Mouse (Mus musculus): ENCODE measurements at regions not wholly inside any gene's neighbourhood (a gene's known extent, or its start where the extent isn't known, plus 50 kb on each side); places are given as distances from the start of the nearest gene placed in this dataset.

DNA sequence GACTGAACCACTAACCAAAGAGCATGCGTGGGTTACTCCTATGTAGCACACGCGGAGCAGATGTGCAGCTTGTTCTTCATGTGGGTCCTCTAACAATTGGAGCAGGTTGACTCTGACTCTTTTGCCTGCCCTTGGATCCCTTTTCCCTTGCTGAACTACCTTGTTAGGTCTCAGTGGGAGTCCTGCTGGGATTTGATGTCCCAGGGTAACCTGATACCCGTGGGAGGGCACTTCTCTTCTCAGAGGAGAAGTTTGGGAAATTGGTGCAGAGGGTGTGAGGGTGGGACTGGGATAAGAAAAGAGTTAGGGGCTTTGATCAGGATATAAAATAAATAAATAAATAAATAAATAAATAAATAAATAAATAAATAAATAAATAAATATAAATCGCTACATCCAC lies 179.7 kb upstream of the Tas2r134 start:
- intact Hi-C loops (cut with DNase I), result no loop called here
- no peak for DNase-seq
- H3K4me1 ChIP-seq (ENCODE audit: control insufficient read depth, insufficient read depth, low read length), result no peaks in the 10 kb centered on the region
- no peaks in the 10 kb centered on the region for H3K79me2 ChIP-seq (replicated peaks; ENCODE audit: control insufficient read depth, insufficient read depth, low read length)
- no peaks in the 10 kb centered on the region for H3K27me3 ChIP-seq (ENCODE audit: control insufficient read depth, insufficient read depth, low read length)
- 96% methylated on average over 5 of the region's 5 CpGs for WGBS
- no peaks in the 10 kb centered on the region for H3K36me3 ChIP-seq (ENCODE audit: control insufficient read depth, insufficient read depth, low read length)
- H3K4me3 ChIP-seq, result no peak overlapping the region
- H3K9ac ChIP-seq (ENCODE audit: low read depth, low read length), result no peak overlapping the region
- H3K27ac ChIP-seq, result no peak overlapping the region
- no peak for TF ChIP-seq EP300 (IDR thresholded peaks at IDR 0.05; ENCODE audit: insufficient read depth, low read depth, low read length)
- TF ChIP-seq CTCF (IDR thresholded peaks at IDR 0.05), result no peak
- TF ChIP-seq POLR2A (IDR thresholded peaks at IDR 0.05; ENCODE audit: insufficient read depth, low read depth, low read length), result no peak

DNA sequence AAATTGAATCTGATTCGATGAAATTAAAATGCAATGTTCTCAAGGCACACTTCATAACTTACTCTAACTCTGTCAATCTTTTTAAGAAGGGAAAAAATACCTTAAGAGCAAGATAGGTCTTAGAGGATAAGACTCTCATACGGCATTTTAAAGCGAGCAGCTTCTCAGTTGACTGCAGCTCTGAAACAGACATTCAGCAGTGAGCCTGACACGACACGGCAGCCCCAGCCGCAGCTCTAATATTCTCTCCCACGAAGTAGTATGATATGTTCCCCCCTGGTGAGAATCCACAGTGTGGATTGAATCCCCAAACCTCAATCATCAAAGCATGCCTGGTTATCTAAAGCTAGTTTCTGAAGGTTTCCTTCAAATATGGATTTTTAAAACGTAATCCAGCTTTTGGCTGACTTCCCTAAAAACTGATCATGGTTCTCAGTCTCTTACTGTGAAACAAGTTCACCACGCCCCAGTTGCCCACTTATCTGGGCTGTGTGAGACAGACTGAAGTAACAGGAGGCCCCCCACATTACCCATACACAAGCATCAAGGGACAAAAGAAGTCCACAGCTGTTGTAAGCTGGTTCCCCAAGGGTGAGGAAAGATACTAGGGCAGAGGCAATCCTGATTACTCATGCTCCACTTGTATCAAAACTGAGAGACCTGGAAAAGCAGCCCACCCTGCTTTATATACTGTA lies 182.8 kb upstream of the Tas2r134 start:
- 71% methylated on average over 9 of the region's 9 CpGs for WGBS
- Histone ChIP-seq H3K27me3 (ENCODE audit: control insufficient read depth, insufficient read depth, low read length) (no peaks in the 10 kb centered on the region), H3K36me3 (ENCODE audit: control insufficient read depth, insufficient read depth, low read length) (no peaks in the 10 kb centered on the region), H3K9ac (ENCODE audit: low read depth, low read length) (no peak overlapping the region), H3K4me3 (no peak overlapping the region), H3K27ac (no peak overlapping the region), H3K79me2 (replicated peaks; ENCODE audit: control insufficient read depth, insufficient read depth, low read length) (no peaks in the 10 kb centered on the region), H3K4me1 (ENCODE audit: control insufficient read depth, insufficient read depth, low read length) (no peaks in the 10 kb centered on the region)
- DNase-seq, result no peak
- TF ChIP-seq CTCF (IDR thresholded peaks at IDR 0.05), result no peak
- no peak for TF ChIP-seq EP300 (IDR thresholded peaks at IDR 0.05; ENCODE audit: insufficient read depth, low read depth, low read length)
- TF ChIP-seq POLR2A (IDR thresholded peaks at IDR 0.05; ENCODE audit: insufficient read depth, low read depth, low read length), result no peak
- intact Hi-C loops (cut with DNase I), result no loop called here

DNA sequence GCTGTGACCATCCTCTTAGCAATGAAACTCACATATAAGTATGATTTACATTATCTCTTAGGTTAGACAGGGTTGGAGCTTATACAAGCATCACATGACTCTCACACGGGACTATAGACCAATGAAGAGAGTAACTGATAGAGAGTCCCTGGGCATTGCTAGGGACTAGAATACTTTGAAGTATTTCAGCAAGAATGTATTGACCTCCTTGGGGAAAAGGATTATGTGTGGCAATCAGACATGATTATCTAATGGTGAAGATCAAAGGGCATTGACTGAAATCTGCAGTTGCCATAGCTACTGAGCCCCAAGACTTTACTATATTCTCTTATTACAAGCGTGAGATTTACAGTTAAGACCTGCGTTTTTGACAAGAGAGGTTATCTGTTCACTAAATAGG lies 183.4 kb upstream of the Tas2r134 start:
- TF ChIP-seq CTCF (IDR thresholded peaks at IDR 0.05) (no peak), POLR2A (IDR thresholded peaks at IDR 0.05; ENCODE audit: insufficient read depth, low read depth, low read length) (no peak), EP300 (IDR thresholded peaks at IDR 0.05; ENCODE audit: insufficient read depth, low read depth, low read length) (no peak)
- WGBS, result 67% methylated on average over 3 of the region's 3 CpGs

DNA sequence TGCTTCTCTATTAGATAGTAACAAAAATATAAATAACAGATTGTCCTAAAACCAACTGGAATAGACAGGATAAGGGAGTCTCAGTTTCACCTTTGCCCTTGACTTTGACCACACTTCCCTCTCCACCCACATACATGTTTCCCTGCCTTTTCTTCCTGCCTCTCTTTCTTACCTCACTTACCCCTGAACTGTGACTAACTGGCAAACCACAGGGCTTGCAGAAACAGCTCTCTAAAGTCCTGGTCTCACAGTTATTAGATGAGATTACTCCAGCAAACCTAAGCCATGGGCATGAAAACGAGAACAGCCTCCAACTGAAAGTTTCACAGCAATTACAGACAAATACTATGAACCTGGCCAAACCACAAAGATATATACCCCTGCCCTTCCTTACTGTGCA lies 188.3 kb upstream of the Tas2r134 start:
- Histone ChIP-seq H3K4me1 (ENCODE audit: control insufficient read depth, insufficient read depth, low read length) (no peaks in the 10 kb centered on the region), H3K9ac (ENCODE audit: low read depth, low read length) (no peak overlapping the region), H3K79me2 (replicated peaks; ENCODE audit: control insufficient read depth, insufficient read depth, low read length) (no peaks in the 10 kb centered on the region), H3K36me3 (ENCODE audit: control insufficient read depth, insufficient read depth, low read length) (no peaks in the 10 kb centered on the region), H3K4me3 (no peak overlapping the region), H3K27ac (no peak overlapping the region), H3K27me3 (ENCODE audit: control insufficient read depth, insufficient read depth, low read length) (no peaks in the 10 kb centered on the region)
- TF ChIP-seq EP300 (IDR thresholded peaks at IDR 0.05; ENCODE audit: insufficient read depth, low read depth, low read length) (no peak), CTCF (IDR thresholded peaks at IDR 0.05) (no peak), POLR2A (IDR thresholded peaks at IDR 0.05; ENCODE audit: insufficient read depth, low read depth, low read length) (no peak)
- no peak for DNase-seq
- intact Hi-C loops (cut with DNase I), result loop anchor here (10.0 kb wide), 1 partner anchor 1134 kb away; no protein-coding TSS in a partner anchor
- 65% methylated on average over 1 of the region's 1 CpGs for WGBS

More for the DNA sequence above, 183.4 kb upstream of the Tas2r134 start:
- H3K4me1 ChIP-seq (ENCODE audit: control insufficient read depth, insufficient read depth, low read length), result no peaks in the 10 kb centered on the region
- H3K4me3 ChIP-seq, result no peak overlapping the region
- no peak overlapping the region for H3K9ac ChIP-seq (ENCODE audit: low read depth, low read length)
- no peak overlapping the region for H3K27ac ChIP-seq
- H3K79me2 ChIP-seq (replicated peaks; ENCODE audit: control insufficient read depth, insufficient read depth, low read length), result no peaks in the 10 kb centered on the region
- H3K36me3 ChIP-seq (ENCODE audit: control insufficient read depth, insufficient read depth, low read length), result no peaks in the 10 kb centered on the region
- no peak for DNase-seq
- intact Hi-C loops (cut with DNase I), result no loop called here
- no peaks in the 10 kb centered on the region for H3K27me3 ChIP-seq (ENCODE audit: control insufficient read depth, insufficient read depth, low read length)

DNA sequence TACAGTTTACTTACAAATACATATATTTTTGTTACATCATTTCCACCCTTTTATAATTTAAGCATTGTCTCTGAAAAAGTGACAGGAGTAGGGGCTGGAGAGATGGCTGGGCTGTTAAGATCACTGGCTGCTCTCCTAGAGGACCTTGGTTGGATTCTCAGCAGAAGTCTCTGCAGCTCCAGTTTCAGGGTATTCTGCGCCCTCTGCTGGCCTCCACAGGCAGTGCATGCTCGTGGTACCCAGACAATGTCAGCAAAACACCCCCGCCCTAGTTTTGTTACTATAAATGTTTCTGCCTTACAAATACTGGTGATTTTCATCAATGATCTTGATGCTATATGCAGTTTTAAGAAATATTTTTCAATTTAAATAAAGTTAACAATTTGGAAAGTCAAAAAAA lies 190.7 kb upstream of the Tas2r134 start:
- DNase-seq, result no peak
- H3K27me3 ChIP-seq (ENCODE audit: control insufficient read depth, insufficient read depth, low read length), result no peaks in the 10 kb centered on the region
- H3K4me3 ChIP-seq, result no peak overlapping the region
- no peak overlapping the region for H3K9ac ChIP-seq (ENCODE audit: low read depth, low read length)
- TF ChIP-seq EP300 (IDR thresholded peaks at IDR 0.05; ENCODE audit: insufficient read depth, low read depth, low read length) (no peak), POLR2A (IDR thresholded peaks at IDR 0.05; ENCODE audit: insufficient read depth, low read depth, low read length) (no peak), CTCF (IDR thresholded peaks at IDR 0.05) (peak; percentile 59)
- no peaks in the 10 kb centered on the region for H3K36me3 ChIP-seq (ENCODE audit: control insufficient read depth, insufficient read depth, low read length)
- no peaks in the 10 kb centered on the region for H3K4me1 ChIP-seq (ENCODE audit: control insufficient read depth, insufficient read depth, low read length)
- H3K27ac ChIP-seq, result no peak overlapping the region
- H3K79me2 ChIP-seq (replicated peaks; ENCODE audit: control insufficient read depth, insufficient read depth, low read length), result no peaks in the 10 kb centered on the region
- WGBS, result 57% methylated on average over 3 of the region's 3 CpGs
- intact Hi-C loops (cut with DNase I), result loop anchor here (10.0 kb wide), 1 partner anchor 1132 kb away; no protein-coding TSS in a partner anchor

DNA sequence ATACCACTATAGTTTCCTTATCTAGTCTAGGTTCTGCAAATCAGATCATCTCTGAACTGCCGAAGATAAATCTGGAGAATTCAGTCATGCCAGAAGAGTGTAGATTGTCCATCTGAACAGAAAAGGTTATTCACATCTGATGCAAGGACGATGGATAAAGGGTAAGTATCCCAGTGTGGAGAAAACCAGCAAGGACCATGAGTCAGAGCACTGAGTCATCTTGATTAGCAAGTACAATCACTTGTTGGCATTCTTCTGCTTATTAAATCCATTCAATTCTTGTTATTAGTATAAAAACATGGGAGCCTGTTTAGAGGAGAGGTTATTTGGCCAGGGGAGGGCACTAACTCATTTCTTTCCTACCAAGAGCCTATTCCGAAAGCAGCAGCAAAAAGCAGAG lies 195.7 kb upstream of the Tas2r134 start:
- TF ChIP-seq CTCF (IDR thresholded peaks at IDR 0.05) (no peak), POLR2A (IDR thresholded peaks at IDR 0.05; ENCODE audit: insufficient read depth, low read depth, low read length) (no peak), EP300 (IDR thresholded peaks at IDR 0.05; ENCODE audit: insufficient read depth, low read depth, low read length) (no peak)
- Histone ChIP-seq H3K36me3 (ENCODE audit: control insufficient read depth, insufficient read depth, low read length) (no peaks in the 10 kb centered on the region), H3K4me3 (no peak overlapping the region), H3K9ac (ENCODE audit: low read depth, low read length) (no peak overlapping the region), H3K79me2 (replicated peaks; ENCODE audit: control insufficient read depth, insufficient read depth, low read length) (no peaks in the 10 kb centered on the region), H3K27ac (no peak overlapping the region), H3K4me1 (ENCODE audit: control insufficient read depth, insufficient read depth, low read length) (no peaks in the 10 kb centered on the region), H3K27me3 (ENCODE audit: control insufficient read depth, insufficient read depth, low read length) (no peaks in the 10 kb centered on the region)
- no peak for DNase-seq
- intact Hi-C loops (cut with DNase I), result loop anchor here (10.0 kb wide), 1 partner anchor 1127 kb away; no protein-coding TSS in a partner anchor
- 78% methylated on average over 3 of the region's 3 CpGs for WGBS

Data from heart, adult 2 months (tissue).